Mouse (Mus musculus) liver, embryonic 13.5 days (tissue): Measurements from ENCODE around the gene Morn4. TPM values are rescaled to one million over a fixed set of nuclear protein-coding genes. Genes with fewer than 3 reads are reported as not detected.
A peak's percentile ranks its signal among the peaks of the same experiment; 100 is the strongest.

Experiments
- ATAC-seq: fragments of 200-750 bp; cut with Nextera tagmentation; 2 replicates; pipeline ENCODE4 v1.8.0; 2017; ENCODE audit warnings: low read depth, mild to moderate bottlenecking, moderate number of reproducible peaks, moderate library complexity
- DNase-seq: peaks from one replicate; pipeline ENCODE4 v3.0.0; 2022
- H3K27ac ChIP-seq: fragments of 300-500 bp; sonication (generic); 2 replicates; pipeline ENCODE4 v1.5.1; 2015; ENCODE audit warnings: moderate library complexity, mild to moderate bottlenecking, inconsistent platforms
- H3K27me3 ChIP-seq: fragments of 300-500 bp; sonication (generic); 2 replicates; pipeline ENCODE4 v1.6.1; 2015; ENCODE audit warnings: mild to moderate bottlenecking, inconsistent platforms
- H3K36me3 ChIP-seq: fragments of 300-500 bp; sonication (generic); 2 replicates; pipeline ENCODE4 v1.6.1; 2015; ENCODE audit warnings: mild to moderate bottlenecking, inconsistent platforms
- H3K4me1 ChIP-seq: fragments of 300-500 bp; sonication (generic); replicated peaks from 2 replicates; pipeline ENCODE4 v1.6.1; 2015; ENCODE audit warnings: inconsistent platforms
- H3K4me2 ChIP-seq: fragments of 300-500 bp; sonication (generic); 2 replicates; pipeline ENCODE4 v1.6.1; 2015; ENCODE audit warnings: inconsistent platforms, mild to moderate bottlenecking, moderate library complexity
- H3K4me3 ChIP-seq: fragments of 300-500 bp; sonication (generic); replicated peaks from 2 replicates; pipeline ENCODE4 v1.5.1; 2015; ENCODE audit warnings: mild to moderate bottlenecking, inconsistent platforms
- H3K9ac ChIP-seq: fragments of 300-500 bp; sonication (generic); 2 replicates; pipeline ENCODE4 v1.6.1; 2015; ENCODE audit warnings: mild to moderate bottlenecking, inconsistent platforms
- H3K9me3 ChIP-seq: fragments of 300-500 bp; sonication (generic); replicated peaks from 2 replicates; pipeline ENCODE4 v1.6.1; 2016; ENCODE audit warnings: inconsistent platforms
- WGBS: fragments of 180-500 bp; shearing (Covaris S2); methylation state at CpG from one replicate; pipeline ENCODE4 v1.1.7; 2015; ENCODE audit not compliant: insufficient replicate concordance; 5-methylcytosine and 5-hydroxymethylcytosine counted together
- polyA plus RNA-seq: library from polyadenylated mRNA; unstranded; fragments of >200 nt; fragmentation: Nextera tagmentation; extraction: Ambion mirVana; gene quantifications from 2 replicates; pipeline ENCODE4 v1.2.1, GENCODE M21; 2015

The Morn4 gene
- polyA plus RNA-seq, 1 experiment from 2014 or later, result 2.8 TPM

GRCm38 (mm10) chr19:42043988-42044387 is 42.2 kb downstream of the Morn4 start:
- Histone ChIP-seq H3K36me3 (no peaks in the 10 kb centered on the region), H3K27me3 (peaks cover 13% of the 10 kb centered on the region; the same call in 1 of the 2 replicates), H3K27ac (no peak overlapping the region), H3K4me2 (no peak overlapping the region), H3K9me3 (no peaks in the 10 kb centered on the region), H3K4me3 (no peak overlapping the region), H3K4me1 (peaks cover 10% of the 10 kb centered on the region), H3K9ac (no peak overlapping the region)
- DNase-seq, result no peak
- no peak for ATAC-seq
- WGBS, result 72% methylated on average over 6 of the region's 6 CpGs

- DNase-seq (no peak), ATAC-seq (no peak)
- 71% methylated on average over 12 of the region's 12 CpGs for WGBS
- Histone ChIP-seq H3K27ac (no peak overlapping the region), H3K4me1 (peaks cover 5% of the 10 kb centered on the region; the same call in 1 of the 2 replicates), H3K36me3 (no peaks in the 10 kb centered on the region), H3K4me3 (no peak overlapping the region), H3K9ac (no peak overlapping the region), H3K9me3 (no peaks in the 10 kb centered on the region), H3K4me2 (no peak overlapping the region), H3K27me3 (peaks cover 18% of the 10 kb centered on the region; the same call in 1 of the 2 replicates)
Observed at GRCm38 (mm10) chr19:42038310-42038709, 47.8 kb downstream of the Morn4 start.

DNA sequence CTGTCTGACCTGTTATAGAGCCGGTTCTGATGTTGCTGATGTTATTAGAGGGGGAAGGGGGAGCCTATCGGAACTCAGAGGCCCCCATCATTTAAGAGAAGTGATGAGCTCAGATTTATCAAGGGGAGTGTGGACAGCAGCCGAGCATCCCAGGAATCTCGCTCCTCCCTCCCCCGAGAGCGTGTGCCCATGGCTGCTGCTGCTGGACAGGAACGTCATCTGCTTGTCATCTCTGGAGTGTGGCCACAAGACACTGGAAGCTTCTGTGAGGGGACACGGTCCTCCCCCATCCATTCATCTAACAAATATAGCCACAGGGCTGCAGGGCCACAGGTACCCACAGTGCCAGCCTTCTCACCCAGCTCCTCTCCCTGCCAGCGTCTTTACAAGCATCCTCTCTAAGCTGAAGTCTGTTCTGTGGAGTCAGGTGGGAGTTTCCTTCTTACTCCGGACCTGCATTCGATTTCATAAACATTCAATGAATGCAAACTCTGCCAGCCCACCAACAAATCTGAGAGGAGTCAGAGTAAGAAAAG is 48.9 kb downstream of the Morn4 start:
- H3K4me2 ChIP-seq, result no peak overlapping the region
- H3K36me3 ChIP-seq, result no peaks in the 10 kb centered on the region
- peaks cover 18% of the 10 kb centered on the region; the same call in 1 of the 2 replicates for H3K27me3 ChIP-seq
- ATAC-seq (no peak), DNase-seq (no peak)
- H3K9ac ChIP-seq, result no peak overlapping the region
- no peak overlapping the region for H3K4me3 ChIP-seq
- H3K27ac ChIP-seq, result no peak overlapping the region
- whole genome bisulfite sequencing, result 61% methylated on average over 11 of the region's 11 CpGs
- no peaks in the 10 kb centered on the region for H3K9me3 ChIP-seq
- H3K4me1 ChIP-seq, result peaks cover 5% of the 10 kb centered on the region; the same call in 1 of the 2 replicates

- Histone ChIP-seq H3K4me3 (no peak overlapping the region), H3K36me3 (no peaks in the 10 kb centered on the region), H3K27ac (no peak overlapping the region), H3K4me2 (no peak overlapping the region), H3K4me1 (peaks cover 5% of the 10 kb centered on the region; the same call in 1 of the 2 replicates), H3K9ac (no peak overlapping the region), H3K27me3 (peaks cover 16% of the 10 kb centered on the region; the same call in 1 of the 2 replicates), H3K9me3 (no peaks in the 10 kb centered on the region)
- ATAC-seq (no peak), DNase-seq (no peak)
- WGBS, result 80% methylated on average over 3 of the region's 3 CpGs
Observed at GRCm38 (mm10) chr19:42036357-42036756, 49.8 kb downstream of the Morn4 start.

GRCm38 (mm10) chr19:42035456-42036248 is 50.5 kb downstream of the Morn4 start, which contains the start of gene Ankrd2:
Gene Ankrd2, plus strand, starts transcription at chr19:42036000.
- H3K4me1 ChIP-seq, result peaks cover 5% of the 10 kb centered on the region; the same call in 1 of the 2 replicates
- no peak within 1 kb of the TSS for H3K4me2 ChIP-seq
- no peak within 1 kb of the TSS for H3K4me3 ChIP-seq
- H3K36me3 ChIP-seq, result no peaks in the 10 kb centered on the region
- H3K9me3 ChIP-seq, result no peaks in the 10 kb centered on the region
- H3K9ac ChIP-seq, result no peak within 1 kb of the TSS
- DNase-seq (peak; percentile 35), ATAC-seq (peak; percentile 47)
- 65% methylated on average over 19 of the region's 19 CpGs for WGBS
- H3K27ac ChIP-seq, result no peak within 1 kb of the TSS
- H3K27me3 ChIP-seq, result peaks cover 14% of the 10 kb centered on the region; the same call in 1 of the 2 replicates

DNA sequence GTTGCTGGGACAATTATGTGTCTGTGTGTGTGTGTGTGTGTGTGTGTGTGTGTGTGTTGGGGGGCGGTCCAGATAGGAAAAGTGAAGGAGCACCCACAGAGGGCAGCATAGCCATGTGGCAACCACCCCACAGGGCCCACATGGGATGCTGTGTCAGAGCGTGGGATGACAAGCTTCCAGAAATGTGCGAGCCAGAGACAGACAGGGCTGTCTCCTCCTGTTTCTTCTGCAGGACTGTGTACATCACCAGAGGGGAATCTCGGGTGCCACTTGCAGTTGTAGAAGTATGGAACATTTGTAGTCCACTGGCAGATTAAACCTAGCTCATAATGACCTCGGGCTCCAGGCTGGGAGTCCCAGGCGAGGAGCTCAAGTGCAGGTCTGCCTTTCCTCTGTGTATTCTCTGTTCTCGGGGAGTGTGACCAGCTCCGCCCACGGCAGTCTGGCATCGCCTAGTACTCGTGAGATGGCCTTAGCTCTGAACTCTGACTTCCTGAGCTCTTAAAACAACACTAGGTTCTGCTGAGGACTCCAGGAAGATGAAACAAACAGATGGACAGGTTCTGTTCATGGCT is 51.2 kb downstream of the Morn4 start:
- ATAC-seq (peak; percentile 7; the same call in 1 of the 2 replicates), DNase-seq (no peak)
- Histone ChIP-seq H3K4me1 (peaks cover 5% of the 10 kb centered on the region; the same call in 1 of the 2 replicates), H3K4me3 (no peak overlapping the region), H3K4me2 (no peak overlapping the region), H3K36me3 (no peaks in the 10 kb centered on the region), H3K9ac (no peak overlapping the region), H3K27me3 (peaks cover 8% of the 10 kb centered on the region; the same call in 1 of the 2 replicates), H3K9me3 (no peaks in the 10 kb centered on the region), H3K27ac (no peak overlapping the region)
- WGBS, result 58% methylated on average over 11 of the region's 11 CpGs

- ATAC-seq, result no peak; the same call in 1 of the 2 replicates
Observed at GRCm38 (mm10) chr19:42034146-42034775, 51.9 kb downstream of the Morn4 start.

DNA sequence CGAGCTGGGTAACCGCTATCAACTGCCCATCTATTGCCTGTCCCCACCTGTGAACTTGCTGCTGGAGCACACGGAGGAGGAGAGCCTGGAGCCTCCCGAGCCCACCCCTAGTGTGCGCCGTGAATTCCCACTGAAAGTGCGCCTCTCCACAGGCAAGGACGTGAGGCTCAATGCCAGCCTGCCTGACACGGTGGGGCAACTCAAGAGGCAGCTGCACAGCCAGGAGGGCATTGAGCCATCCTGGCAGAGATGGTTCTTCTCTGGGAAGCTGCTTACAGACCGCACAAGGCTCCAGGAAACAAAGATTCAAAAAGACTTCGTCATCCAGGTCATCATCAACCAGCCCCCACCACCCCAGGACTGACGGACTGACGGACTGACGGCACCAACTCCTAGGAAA is 52.5 kb downstream of the Morn4 start:
- ATAC-seq, result no peak

More at GRCm38 (mm10) chr19:42034146-42034775, 51.9 kb downstream of the Morn4 start:
- H3K4me2 ChIP-seq, result no peak overlapping the region
- no peak overlapping the region for H3K4me3 ChIP-seq
- H3K27me3 ChIP-seq, result 0 out of 2 replicates have a peak, but pooled peaks cover 6% of the 10 kb centered on the region
- H3K9me3 ChIP-seq, result no peaks in the 10 kb centered on the region
- 49% methylated on average over 9 of the region's 9 CpGs for WGBS
- no peak overlapping the region for H3K9ac ChIP-seq
- H3K36me3 ChIP-seq, result no peaks in the 10 kb centered on the region
- no peak for DNase-seq
- peaks cover 5% of the 10 kb centered on the region; the same call in 1 of the 2 replicates for H3K4me1 ChIP-seq
- no peak overlapping the region for H3K27ac ChIP-seq

DNA sequence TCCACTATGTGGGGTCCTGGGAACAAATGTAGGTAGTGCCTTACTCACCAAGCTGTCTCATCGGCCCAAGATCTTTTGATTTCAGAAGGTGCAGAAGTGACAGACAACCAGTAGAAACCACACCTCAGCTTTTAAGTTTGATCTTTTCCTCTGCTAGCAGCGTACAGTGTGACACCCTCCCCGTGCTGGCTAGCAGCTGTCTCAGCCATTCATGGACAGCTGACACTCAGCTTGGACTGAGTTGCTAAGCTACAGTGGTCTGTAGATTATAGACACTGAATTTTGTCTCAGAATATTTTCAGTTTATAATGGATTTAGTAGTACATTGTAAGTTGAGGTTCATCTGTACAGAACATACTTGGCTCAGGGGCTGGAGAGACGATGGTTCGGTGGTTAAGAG is 55.0 kb downstream of the Morn4 start:
- WGBS, result 68% methylated on average over 5 of the region's 5 CpGs
- H3K27me3 ChIP-seq, result no peaks in the 10 kb centered on the region
- H3K9me3 ChIP-seq, result no peaks in the 10 kb centered on the region

More for the DNA sequence above, 52.5 kb downstream of the Morn4 start:
- H3K36me3 ChIP-seq, result no peaks in the 10 kb centered on the region
- H3K4me2 ChIP-seq, result no peak overlapping the region
- WGBS, result 80% methylated on average over 14 of the region's 14 CpGs
- H3K27me3 ChIP-seq, result 0 out of 2 replicates have a peak, but pooled peaks cover 6% of the 10 kb centered on the region
- H3K4me1 ChIP-seq, result peaks cover 5% of the 10 kb centered on the region; the same call in 1 of the 2 replicates
- no peak overlapping the region for H3K4me3 ChIP-seq
- no peak overlapping the region for H3K9ac ChIP-seq
- H3K9me3 ChIP-seq, result no peaks in the 10 kb centered on the region
- DNase-seq, result no peak
- H3K27ac ChIP-seq, result no peak overlapping the region

GRCm38 (mm10) chr19:42026158-42026557 is 60.0 kb downstream of the Morn4 start:
- under 1% methylated on average over 5 of the region's 5 CpGs for WGBS
- H3K36me3 ChIP-seq, result no peaks in the 10 kb centered on the region
- H3K27me3 ChIP-seq, result no peaks in the 10 kb centered on the region
- H3K4me1 ChIP-seq, result no peaks in the 10 kb centered on the region
- no peak overlapping the region for H3K9ac ChIP-seq
- no peak overlapping the region for H3K4me2 ChIP-seq
- DNase-seq (peak; percentile 50), ATAC-seq (peak; percentile 48; the same call in 1 of the 2 replicates)
- H3K27ac ChIP-seq, result no peak overlapping the region
- no peak overlapping the region for H3K4me3 ChIP-seq
- no peaks in the 10 kb centered on the region for H3K9me3 ChIP-seq

More for the DNA sequence above, 55.0 kb downstream of the Morn4 start:
- Histone ChIP-seq H3K4me1 (peaks cover 5% of the 10 kb centered on the region; the same call in 1 of the 2 replicates), H3K4me2 (no peak overlapping the region), H3K9ac (no peak overlapping the region), H3K27ac (no peak overlapping the region), H3K4me3 (no peak overlapping the region), H3K36me3 (no peaks in the 10 kb centered on the region)
- no peak for ATAC-seq
- no peak for DNase-seq
